Mouse (Mus musculus) brain, embryonic 14.5 days (tissue): ENCODE results near the gene Slc5a3. TPM values are rescaled to one million over a fixed set of nuclear protein-coding genes. Genes with fewer than 3 reads are reported as not detected.

ENCODE experiments used
- DNase-seq: peaks from one replicate; pipeline ENCODE4 v3.0.0-alpha.2; 2011; ENCODE audit warnings: low read depth
- CTCF ChIP-seq: fragments of 200-500 bp; IDR thresholded peaks from 2 replicates; pipeline ENCODE4 v1.5.1; 2012; ENCODE audit warnings: inconsistent platforms, mild to moderate bottlenecking, moderate library complexity, borderline replicate concordance; ENCODE audit not compliant: insufficient read depth, insufficient read length; ENCODE audit errors: extremely low read depth
- POLR2A ChIP-seq: fragments of 200-500 bp; IDR thresholded peaks from 2 replicates; pipeline ENCODE4 v1.6.1; 2012; ENCODE audit warnings: mild to moderate bottlenecking, inconsistent platforms, borderline replicate concordance; ENCODE audit not compliant: poor library complexity, insufficient read depth, insufficient read length, severe bottlenecking; ENCODE audit errors: extremely low read depth
- polyA plus RNA-seq: library from polyadenylated mRNA; depleted of rRNA; stranded (reverse); fragments of >200 nt; gene quantifications from 2 replicates; pipeline ENCODE4 v1.2.3, GENCODE M21; 2012

Gene Slc5a3
- polyA plus RNA-seq, 1 experiment: 12.8 TPM

DNA sequence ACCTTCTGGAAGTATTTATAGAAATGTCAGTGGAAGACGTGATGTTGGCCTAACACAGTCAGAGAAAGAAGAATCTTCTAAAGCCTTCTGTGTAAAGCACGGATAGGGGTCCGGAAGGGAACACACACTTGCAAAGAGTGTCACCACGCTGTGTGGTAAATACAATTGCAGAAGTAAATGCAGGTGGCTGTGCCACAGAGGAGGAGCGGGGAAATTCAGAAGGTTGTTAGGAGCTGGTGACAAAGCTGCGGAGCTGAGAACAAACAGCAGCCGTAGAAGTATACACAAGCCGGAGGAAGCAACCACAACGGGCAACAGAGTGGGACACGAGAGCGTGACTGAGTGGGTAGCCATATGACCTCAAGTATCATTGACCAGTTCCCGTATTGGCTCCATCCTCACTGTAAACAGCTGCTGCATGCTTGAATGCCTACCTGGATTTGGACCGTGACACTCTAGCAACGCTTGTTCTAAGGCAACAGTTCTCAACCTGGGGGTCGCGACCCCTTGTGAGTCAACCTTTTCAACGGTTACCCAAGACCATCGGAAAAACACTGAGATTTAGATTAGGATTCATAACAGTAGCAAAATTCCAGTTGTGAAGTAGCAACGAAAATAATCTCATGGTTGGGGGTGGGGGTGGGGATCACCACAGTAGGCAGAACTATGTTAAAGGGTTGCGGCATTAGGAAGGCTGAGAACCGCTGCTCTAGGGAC, 20.1 kb upstream of the Slc5a3 start:
- DNase-seq: no peak
- TF ChIP-seq CTCF (no peak), POLR2A (no peak)

DNA sequence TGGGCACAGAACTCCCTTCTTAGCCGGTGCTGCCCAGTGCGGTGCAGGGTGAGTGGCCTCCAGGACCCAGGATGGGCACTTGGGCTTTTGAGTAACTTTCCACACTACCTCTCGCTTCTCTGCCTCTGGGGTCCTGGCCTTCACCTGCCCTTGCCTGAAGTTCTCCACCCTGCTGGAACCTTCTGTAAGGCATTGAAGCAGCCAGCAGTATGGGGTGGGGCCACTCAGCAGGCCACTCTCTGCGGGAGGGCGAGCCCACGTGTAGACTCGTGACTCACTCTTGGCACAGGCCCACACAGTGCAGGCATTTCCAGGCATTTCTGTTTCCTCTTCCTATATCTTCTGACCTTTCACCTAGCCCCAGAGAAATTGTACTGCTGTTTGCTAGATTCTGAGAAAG, 18.7 kb upstream of the Slc5a3 start:
- no peak for TF ChIP-seq POLR2A
- TF ChIP-seq CTCF: no peak

GRCm38 (mm10) chr16:92039966-92040365, 18.2 kb upstream of the Slc5a3 start:
- DNase-seq: no peak
- TF ChIP-seq CTCF (no peak), POLR2A (no peak)

More for the DNA sequence above, 18.7 kb upstream of the Slc5a3 start:
- DNase-seq: no peak

DNA sequence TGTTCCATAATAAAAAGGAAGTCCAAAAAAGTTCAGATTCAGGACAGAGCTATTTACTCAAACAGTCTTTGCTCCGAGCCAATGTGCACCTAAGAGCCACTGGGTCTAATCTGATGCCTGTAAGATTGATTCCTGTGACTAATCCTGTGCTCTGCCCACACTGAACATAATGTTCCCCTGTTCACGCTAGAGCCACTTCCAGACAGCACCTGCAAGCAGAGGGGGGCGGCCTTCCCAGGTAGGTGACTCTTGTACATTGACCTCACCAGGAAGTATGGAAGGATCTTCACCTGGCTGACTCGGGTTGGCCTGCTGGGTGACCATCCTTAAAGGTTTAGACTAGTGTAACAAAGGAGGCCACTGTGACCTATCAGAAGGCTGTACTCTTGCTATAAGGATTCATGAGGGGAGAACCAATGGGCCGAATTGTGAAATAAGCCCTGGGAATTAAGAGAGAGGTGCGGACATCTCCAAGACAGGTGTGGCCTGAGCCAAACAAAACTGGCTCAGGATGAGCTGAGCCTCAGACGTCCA, 6.3 kb upstream of the Slc5a3 start:
- no peak for TF ChIP-seq POLR2A
- TF ChIP-seq CTCF: no peak
- DNase-seq: no peak

DNA sequence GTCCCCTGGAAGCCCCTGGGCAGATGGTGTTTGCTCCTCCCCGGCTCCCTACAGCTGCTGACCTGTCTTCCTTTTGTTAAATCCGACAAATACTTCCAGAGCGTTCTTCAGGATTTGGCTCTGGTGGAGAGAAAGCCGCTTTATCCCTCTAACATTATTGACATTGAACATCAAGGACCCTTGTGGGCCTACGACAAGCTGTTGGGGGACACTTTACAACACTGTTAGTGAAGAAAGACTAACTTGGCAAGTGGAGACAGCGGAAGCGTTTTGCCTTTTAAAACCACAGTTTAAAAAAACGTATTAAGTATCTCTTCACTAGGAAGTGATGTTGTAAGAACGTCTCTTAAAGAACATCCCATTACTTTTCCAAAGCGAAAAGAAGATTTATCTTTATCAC, 5.6 kb upstream of the Slc5a3 start:
- DNase-seq: no peak
- TF ChIP-seq CTCF (no peak), POLR2A (no peak)

DNA sequence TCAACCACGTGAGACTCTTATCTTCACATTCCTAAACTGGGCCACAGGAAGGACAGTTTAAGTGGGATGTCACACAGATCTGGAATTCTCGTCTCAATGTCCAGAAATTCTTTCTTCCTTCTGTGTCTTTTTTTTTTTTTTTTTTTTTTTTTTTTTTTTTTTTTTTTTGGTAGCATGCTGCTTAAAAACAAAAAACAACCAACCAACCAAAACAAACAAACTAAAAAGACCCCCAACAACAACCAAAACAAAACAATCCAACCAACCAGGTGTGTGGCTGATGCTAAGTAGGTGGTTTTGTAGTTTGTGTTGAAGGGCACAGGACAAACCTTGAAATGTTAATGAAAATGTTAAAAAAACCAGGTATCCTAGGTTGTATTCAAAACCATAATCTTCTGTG, 1.4 kb upstream of the Slc5a3 start:
- TF ChIP-seq POLR2A: no peak
- TF ChIP-seq CTCF: no peak
- no peak for DNase-seq

DNA sequence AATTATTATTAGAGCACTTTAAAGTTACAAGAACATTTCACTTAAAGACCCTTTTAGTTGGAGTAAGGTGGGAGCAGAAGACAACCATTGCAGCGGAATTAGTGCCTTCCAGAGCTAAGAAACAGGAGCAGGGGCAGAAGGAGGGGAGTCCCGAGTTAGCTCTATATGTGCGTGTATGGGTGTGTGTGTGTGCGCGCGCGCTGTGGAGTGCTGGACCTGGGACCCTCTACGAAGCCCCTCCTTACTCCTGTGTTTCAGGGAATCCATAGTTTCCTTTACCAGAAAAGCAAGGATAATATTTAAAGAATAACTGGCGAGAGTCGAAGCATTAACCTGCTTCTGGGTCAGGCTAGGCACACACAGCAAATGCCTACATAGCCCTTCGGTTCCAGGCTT, 668 bp upstream of the Slc5a3 start:
- DNase-seq: no peak
- TF ChIP-seq POLR2A: no peak
- no peak for TF ChIP-seq CTCF

GRCm38 (mm10) chr16:92058644-92059620, 810 bp downstream of the Slc5a3 start:
- TF ChIP-seq POLR2A (no peak), CTCF (no peak)
- peak; percentile 25 for DNase-seq

GRCm38 (mm10) chr16:92060213-92060612, 2.1 kb downstream of the Slc5a3 start:
- peak; percentile 14 for DNase-seq
- TF ChIP-seq POLR2A: no peak
- no peak for TF ChIP-seq CTCF

GRCm38 (mm10) chr16:92061586-92061985, 3.5 kb downstream of the Slc5a3 start:
- TF ChIP-seq POLR2A (no peak), CTCF (no peak)
- DNase-seq: no peak

- no peak for DNase-seq
- TF ChIP-seq POLR2A (no peak), CTCF (no peak)
Observed at GRCm38 (mm10) chr16:92062832-92063231, 4.7 kb downstream of the Slc5a3 start.

DNA sequence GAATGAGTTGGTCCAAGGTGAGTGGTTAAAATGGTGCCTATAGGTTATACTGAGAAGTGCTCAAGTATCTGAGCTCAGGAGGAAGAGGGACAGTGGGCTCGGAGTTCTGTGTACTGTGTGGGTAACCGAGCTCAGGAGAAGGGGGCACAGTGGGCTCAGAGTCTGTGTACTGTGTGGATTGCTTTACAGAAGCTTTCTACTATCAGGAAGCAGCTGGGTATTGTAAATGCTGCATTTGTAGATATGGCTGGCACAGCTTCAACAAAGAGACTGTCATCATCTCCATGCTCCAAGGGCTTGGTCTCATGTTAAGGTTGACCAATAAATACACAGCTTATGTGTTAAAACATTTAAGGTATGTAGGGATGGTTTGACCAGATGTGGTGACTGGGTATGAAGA, 6.7 kb downstream of the Slc5a3 start:
- TF ChIP-seq POLR2A (no peak), CTCF (no peak)
- no peak for DNase-seq

DNA sequence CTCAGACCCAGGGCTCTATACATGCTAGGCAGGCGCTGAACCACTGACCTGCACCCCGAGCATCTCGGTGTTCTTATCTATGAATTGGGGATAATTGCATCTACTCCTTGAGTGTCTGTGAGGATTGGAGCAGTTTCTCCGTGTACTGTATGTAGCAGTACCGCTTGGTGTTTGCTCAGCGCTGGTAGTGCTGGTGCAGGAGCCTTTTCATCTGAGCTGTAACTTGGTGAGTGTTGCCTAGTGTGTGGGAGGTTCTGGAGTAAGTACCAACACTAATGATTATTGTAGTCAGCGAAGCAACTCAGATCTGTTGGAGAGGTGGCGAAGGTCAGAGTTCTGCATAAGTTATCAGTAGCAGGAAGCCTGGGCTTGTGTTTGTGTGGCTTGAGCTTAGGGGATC, 12.2 kb downstream of the Slc5a3 start:
- no peak for DNase-seq
- TF ChIP-seq CTCF (no peak), POLR2A (no peak)

GRCm38 (mm10) chr16:92076797-92077196, 18.7 kb downstream of the Slc5a3 start:
- no peak for DNase-seq
- TF ChIP-seq CTCF: no peak
- no peak for TF ChIP-seq POLR2A
